Mouse (Mus musculus): Measurements from ENCODE around the gene Ccsap.

Gene Ccsap

DNA sequence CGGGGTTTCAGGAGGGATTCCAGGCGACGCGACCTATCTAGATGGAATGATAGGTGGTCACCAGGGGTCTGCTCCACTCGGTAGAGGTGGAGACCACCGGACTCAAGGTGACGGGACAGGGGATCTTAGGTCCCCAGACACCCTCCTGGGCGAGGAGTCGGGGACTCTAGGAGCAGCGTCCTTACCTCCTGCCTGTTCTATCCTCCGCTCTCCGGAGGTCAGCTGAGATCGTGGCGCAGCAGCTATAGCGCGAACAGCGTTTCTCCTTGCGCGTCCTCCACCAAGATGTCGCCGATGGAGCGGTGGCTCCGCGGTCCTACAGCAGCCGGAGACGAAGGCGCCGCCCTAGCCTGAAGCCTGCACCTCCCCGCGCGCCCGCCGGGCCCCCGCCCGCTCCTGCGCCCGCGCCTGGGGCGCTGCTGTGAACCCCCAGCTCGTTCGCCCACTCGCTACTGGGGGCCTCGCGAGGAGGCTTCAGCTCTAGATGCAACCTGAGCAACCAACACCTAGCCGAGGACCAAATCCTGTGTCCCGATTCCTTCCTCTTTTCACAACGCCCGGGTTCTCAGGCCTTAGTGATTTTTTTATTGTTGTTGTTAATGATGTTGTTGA is at the start of gene Ccsap:
Gene Ccsap (minus strand): TSS at position 562 of the 612 bp plus-strand sequence.
- 1% methylated on average over 48 of the region's 48 CpGs for WGBS

DNA sequence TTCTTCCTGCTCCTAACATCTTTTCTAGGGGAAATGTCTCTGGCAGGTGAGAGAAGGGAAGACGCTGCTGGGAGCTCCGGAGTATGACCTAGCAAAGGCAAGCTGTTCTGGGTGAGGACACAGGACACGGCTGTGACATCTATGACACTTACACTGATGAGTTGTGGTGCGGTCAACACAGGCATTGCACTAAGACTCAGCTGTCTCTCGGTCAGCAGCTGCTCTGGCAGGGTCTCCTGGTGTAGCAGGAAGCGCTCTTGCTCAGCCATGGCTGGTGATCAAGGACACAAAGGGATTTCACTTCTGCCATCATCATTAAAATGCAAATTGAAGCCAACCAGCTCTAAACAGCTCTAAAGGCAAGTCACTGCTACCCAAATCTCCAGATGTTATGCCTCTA is 47.6 kb upstream of the Ccsap start:
- WGBS = 73% methylated on average over 6 of the region's 6 CpGs

DNA sequence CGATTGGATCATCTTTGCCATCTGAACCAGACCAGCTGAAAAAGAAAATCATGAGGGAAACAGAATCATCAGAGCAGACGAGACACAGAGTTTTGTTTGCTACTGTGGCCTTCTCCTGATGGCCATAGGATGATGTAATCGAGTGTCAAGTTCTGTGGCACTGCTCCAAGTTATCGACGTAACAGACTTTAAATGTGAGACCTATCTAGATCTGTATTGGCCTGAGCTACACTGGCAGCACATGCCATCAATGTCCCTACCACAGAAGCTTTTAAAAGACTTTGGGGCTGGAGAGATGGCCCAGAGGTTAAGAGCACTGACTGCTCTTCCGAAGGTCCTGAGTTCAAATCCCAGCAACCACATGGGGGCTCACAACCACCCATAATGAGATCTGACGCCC is 42.6 kb upstream of the Ccsap start:
- WGBS = 84% methylated on average over 7 of the region's 7 CpGs

DNA sequence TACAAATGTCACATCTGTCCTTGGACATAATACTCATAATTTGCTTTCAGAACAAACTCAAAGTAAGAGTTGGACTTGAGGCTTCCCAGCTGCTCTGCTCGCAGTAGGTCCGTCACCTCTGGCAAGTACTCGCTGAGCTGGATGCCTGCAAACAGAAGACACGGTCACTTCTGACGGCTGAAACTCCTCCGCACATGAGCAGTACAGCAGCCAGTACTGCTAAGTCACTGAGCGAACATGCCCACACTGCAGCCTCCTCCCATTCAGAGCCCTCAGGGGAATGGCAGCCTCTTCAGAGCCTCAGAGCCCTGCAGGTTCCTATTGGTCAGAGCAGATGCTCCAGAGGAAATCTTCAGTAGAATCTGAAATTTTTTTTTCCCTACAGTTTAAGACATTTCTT is 39.4 kb upstream of the Ccsap start:
- 67% methylated on average over 7 of the region's 7 CpGs for WGBS

DNA sequence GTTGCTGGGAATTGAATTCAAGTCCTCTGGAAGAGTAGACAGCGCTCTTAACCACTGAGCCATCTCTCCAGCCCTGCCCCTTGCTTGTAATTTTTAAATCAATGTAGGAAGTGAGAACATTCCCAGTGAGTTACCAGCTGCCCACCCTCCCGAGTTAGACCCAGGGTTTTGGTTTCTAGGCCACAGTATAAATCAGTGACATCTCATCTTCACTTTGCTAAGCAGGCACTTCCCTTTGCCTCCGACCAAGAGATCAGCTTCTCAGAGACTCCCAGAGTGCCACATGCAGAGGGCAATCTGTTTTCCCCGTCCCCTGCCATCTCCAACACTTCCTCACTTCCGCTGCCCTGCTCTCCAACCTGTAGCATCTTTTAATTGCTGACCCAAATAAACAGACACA is 38.6 kb upstream of the Ccsap start:
- 70% methylated on average over 5 of the region's 5 CpGs for WGBS

DNA sequence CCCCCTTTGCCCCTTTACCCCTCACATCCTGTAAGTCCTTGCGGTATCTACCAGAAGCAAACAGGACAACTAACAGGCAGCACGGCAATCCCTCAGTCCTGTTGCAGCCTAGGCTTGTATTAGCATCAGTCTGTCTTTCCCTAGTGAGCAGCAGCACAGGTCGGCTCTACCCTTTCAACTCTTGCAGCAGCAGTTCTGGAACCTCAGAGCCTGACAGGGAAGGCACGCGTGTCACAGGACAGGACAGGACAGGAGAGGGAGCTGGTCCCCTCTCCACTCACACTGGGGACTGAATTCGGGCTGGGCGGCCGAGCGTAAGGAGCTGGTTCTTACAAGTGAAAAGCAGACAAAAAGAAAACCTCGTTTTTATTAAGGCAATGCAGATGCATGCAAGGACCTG is 36.8 kb upstream of the Ccsap start:
- 64% methylated on average over 10 of the region's 10 CpGs for WGBS

DNA sequence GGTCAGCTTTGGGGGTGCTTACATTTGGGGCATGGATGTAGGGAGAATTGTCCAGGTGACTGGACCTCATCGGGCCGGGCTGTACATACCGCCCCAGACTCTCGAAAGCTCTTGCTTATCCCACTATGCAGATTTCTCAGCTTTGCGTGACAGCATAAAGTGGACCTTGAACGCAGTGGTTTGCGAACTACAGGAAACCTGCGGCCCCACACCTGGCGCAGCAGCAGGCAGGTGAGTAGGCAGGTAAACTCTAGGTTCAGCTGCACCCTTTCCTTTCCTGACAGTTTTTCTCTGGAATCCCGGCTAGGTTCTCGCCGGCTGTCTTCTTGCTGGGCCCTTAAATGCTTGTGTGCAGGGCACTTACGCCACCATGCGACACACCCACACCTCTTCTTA is 36.4 kb upstream of the Ccsap start:
- 71% methylated on average over 14 of the region's 14 CpGs for WGBS

DNA sequence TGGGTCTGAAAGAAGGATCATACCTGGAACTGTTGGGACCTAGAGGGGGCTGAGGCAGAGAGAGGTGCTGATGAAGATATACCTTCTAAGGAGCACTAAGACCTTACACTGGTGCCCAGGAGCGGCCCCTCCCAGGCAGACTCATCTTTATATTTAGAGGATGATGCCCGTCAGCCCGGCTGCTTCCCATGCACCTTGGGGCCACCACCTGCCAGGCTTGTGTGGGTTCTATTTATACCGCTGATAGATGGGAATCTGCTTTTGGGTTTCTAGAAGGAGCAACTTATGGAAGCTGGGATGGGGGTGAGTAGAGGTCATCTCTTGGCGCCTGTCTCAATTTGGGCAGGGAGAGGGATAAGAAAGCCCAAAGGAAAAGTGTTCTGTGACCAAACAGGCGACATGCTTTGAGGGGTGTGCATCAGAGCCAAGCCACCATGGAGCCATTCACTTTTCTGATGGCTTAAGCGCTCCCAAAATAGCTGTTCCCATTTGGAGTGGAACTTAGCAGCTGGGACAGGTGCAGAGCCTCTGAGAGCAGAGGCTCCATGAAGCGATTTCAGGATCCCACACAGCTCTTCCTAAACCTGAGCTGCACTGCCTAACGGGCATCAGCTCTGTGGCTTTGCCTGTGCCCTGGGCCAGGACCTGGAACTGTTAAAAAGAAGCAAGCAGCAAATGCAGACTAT is 35.8 kb upstream of the Ccsap start:
- 55% methylated on average over 9 of the region's 9 CpGs for WGBS

DNA sequence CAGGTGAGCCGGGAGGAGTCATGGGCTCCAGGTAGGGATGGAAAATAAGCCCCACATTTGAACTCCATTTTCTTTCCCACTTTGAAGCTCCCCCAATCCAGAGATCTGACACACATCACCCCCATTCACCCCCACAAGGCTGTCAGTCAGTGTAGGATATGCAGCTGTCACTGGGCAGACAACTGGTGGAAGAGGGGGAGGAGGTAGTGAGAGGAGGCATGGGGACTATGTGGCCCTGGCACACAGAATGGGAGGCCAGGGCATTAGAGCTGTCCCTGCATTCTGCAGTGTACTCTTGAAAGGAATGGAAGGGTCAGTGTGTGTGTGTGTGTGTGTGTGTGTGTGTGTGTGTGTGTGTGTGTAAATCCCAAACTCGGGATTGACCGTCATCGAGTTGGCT is 35.2 kb upstream of the Ccsap start:
- 71% methylated on average over 4 of the region's 4 CpGs for WGBS

DNA sequence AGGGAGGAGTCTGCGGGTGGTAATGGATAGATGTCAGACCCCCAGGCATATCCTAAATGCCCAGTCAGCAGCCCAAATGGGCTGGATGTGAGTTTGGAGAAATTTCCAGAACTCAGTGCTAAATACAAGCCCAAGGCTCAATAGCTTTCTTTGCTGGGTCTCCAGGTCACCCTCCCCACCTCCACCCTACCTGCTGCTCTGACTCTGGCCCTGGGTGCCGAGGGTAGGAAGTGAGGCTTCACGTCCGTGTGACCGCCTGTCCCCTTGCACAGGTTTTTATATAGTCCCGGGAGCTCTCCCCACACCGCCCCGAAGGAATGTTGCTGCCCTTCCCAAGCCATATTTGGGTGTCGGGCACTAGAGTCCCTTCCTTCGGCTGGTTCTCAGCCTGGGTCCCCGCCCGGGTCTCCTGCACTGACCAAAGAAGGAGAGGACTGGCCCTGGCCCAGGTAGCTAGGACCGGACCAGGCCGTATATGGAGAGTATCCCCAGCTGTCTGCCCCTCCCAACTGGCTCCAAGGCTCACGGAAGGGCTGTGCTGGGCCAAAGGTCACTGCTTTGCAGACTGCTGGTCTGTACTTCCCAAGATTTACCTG is 34.6 kb upstream of the Ccsap start, which contains the start of gene Acta1:
Gene Acta1 (minus strand): TSS at position 250 of the 596 bp plus-strand sequence.
- WGBS = 50% methylated on average over 15 of the region's 15 CpGs

DNA sequence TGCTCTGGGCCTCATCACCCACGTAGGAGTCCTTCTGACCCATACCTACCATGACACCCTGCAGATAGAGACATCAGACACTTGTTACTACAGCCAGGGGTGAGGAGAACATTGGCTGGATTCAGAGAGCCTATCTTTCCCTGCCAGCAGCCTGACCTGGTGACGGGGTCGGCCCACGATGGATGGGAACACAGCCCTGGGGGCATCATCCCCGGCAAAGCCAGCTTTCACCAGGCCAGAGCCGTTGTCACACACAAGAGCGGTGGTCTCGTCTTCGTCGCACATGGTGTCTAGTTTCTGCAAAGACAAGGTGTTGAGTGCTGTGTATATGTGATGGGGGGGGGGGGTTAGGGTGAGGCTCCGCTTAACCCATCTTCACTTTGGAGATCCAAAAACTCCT is 33.4 kb upstream of the Ccsap start:
- WGBS = 85% methylated on average over 11 of the region's 11 CpGs

DNA sequence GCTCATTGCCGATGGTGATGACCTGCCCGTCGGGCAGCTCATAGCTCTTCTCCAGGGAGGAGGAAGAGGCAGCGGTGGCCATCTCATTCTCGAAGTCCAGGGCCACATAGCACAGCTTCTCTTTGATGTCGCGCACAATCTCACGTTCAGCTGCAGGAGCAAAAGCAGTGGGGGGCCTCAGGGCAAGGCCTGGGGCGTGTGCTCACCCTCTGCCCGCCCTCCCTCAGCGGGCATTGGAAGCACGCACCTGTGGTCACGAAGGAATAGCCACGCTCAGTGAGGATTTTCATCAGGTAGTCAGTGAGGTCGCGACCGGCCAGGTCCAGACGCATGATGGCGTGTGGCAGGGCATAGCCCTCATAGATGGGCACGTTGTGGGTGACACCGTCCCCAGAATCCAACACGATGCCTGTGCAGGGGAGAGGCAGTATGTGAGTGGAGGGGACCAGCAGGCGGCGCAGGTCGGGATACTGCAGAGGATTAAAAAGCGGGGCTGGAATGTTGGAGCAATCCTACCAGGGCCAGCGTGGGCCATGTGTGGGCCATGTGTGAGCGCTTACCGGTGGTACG is 32.7 kb upstream of the Ccsap start:
- WGBS = 13% methylated on average over 30 of the region's 30 CpGs

DNA sequence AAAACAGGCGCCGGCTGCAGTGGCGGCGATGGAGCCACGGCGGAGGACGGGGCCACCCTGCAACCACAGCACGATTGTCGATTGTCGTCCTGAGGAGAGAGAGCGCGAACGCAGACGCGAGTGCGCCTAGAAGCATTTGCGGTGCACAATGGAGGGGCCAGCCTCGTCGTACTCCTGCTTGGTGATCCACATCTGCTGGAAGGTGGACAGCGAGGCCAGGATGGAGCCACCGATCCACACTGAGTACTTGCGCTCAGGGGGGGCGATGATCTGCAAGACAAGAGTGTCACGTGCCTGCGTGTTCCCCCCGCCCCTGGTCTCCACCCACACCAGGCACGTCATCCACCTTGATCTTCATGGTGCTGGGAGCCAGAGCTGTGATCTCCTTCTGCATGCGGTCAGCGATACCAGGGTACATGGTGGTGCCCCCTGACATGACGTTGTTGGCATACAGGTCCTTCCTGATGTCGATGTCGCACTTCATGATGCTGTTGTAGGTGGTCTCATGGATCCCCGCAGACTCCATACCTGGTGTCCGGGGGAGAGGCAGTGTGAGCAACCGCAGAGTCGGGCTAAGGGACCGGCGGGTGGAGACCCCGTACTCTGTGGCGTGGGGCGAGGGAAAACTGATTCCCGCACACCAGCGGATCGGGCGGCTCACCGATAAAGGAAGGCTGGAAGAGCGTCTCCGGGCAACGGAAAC is 32.0 kb upstream of the Ccsap start:
- WGBS = 2% methylated on average over 49 of the region's 49 CpGs

DNA sequence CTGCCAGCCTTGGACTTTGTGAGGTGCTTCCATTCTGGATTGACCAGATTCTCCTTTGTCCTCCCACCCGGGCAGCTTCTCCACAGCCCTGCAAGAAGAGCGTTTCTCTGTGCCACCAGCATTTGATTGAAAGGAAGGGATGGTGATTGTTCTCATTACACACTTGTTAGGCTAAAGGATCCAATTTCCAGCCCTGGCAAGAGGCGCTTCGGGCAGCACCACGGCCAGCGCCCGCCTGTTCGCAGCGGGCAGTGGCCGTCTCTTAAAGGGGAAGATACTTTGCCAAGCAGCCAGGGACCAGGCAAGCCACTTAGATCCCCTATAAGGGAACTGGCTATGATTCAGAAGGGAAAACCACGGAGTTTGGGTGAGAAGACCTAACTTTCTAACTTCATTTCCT is 31.3 kb upstream of the Ccsap start:
- WGBS = 4% methylated on average over 11 of the region's 11 CpGs

DNA sequence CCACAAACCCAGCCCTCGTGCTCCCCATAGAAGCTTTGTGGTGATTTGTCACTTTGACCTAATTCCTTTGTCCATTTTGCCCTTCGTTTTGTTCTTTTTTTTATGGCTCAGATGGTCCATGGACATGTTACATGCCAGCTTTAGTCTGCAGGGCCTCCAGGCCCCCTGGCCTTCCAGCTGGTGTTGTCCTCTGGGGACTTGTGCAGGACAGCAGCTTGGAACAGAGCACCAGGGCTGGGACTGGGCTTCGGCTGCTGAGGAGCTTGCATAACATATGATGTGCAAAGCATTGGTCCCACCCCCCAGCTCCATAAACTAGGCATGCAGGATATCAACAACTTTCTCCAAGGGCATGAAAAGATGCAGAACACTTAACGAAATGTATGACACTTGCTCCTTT is 29.8 kb upstream of the Ccsap start:
- WGBS = 73% methylated on average over 4 of the region's 4 CpGs

DNA sequence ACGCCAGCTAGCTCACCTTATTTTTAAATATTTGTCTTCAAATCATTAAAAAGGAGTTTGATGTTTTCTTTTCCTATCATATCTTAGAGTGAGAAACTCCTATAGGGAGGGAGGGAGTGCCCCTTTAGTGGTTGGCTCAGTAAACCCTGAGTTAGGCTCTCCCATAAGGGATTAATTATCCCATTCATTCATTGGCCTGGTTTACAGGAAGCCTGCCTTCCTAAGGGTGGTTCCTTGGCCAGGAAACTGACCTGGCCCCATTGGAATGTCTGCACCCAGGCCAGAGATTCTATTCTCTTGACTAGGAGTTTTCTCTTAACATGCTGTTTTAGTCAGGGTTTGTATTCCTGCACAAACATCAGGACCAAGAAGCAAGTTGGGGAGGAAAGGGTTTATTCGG is 27.9 kb upstream of the Ccsap start:
- WGBS = 82% methylated on average over 2 of the region's 2 CpGs

DNA sequence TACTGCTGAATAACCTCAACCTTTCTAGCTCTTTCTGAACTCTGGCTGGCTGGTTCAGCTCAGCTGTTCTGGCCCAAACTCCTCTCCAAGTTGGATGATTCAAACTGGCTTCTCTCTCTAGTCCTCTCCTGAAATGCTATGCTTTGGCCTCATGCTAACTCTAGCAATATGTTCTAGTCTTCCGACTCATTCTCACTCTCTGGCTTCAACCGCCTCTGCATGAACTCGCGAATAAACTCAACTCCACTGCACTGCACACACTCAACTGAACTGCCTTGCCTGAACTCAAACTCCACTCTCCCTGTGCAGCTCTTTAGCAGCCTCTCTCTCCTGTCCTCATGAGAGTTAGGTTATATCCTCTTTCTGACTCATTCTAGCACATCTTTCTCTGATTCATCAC is 27.2 kb upstream of the Ccsap start:
- WGBS = 43% methylated on average over 4 of the region's 4 CpGs

DNA sequence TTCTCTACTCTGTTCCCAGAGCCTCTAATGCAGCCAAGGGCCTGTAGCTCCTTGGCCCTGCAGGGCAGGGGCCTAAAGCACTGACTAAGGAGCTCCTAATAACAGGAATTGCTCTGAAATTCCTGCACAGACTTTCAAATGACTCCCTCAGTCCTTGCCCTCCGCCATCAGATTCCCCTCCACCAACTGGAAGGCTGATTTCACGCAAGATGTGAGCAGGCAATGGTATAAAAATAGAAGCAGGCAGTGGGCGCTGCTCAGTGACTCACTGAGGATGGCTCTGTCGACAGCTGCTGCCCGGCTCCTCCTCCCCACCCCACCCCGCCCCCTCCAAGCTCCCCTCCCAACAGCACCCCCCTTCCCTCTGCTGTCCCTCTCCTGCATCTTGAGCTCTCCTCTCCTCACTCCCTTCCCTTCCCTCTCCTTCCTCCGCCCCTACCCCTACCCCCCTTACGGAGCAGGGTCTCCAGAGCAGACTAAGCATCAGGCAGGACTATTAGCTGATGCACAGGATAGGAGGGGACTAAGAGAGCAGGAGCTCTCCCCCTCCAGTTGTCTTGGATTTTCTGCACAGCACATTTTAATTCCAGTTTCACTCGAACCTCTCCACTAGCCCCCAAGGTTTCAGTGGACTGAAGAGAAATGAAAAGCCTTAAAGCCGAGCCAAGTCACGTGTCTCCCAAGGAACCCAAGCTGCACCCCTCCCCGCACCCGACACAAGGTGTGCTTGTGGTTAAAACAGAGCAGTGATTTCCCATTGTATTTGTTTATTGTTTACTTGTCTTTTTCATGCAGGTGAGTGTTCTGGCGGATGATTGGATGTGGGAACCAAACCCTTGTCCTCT is 24.9 kb upstream of the Ccsap start:
- 5% methylated on average over 14 of the region's 14 CpGs for WGBS

DNA sequence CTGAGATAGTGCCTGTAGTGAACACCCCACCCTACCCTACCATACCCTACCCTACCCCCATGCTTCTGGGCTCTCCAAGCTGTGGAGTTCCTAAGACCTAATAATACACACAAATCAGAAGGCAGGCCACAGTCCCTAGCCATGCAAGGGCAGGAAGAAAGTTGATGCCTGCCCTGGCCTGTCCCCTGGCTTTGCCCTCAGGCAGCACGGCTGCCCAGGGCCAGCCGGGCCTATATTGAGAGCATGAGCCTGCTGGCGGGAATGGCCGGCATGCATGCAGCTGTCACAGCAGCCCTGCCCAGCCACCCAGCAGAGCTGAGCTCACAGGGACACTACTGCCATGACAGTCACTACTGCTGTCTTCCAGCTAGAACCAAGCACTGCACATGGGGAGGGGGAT is 23.1 kb upstream of the Ccsap start:
- WGBS = 51% methylated on average over 4 of the region's 4 CpGs

DNA sequence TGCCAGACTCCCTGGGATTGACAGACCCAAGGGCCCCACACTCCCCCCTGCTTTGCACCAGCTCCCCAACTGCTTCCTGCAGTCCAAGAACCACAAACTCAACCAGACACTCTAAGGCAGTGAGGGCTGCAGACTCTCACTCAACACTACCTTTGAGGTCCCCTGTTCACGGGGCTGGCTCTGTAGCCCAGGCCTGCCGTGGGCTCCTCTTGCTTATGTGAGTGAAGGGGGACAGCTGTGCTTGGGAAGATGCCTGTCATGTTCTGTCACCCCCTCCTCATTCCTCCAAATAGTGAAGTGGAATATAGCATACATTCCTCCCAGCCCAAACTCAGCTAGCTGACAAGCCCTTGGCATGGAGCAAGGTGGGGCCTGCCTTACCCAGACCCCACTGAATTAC is 22.4 kb upstream of the Ccsap start:
- WGBS = 71% methylated on average over 2 of the region's 2 CpGs

DNA sequence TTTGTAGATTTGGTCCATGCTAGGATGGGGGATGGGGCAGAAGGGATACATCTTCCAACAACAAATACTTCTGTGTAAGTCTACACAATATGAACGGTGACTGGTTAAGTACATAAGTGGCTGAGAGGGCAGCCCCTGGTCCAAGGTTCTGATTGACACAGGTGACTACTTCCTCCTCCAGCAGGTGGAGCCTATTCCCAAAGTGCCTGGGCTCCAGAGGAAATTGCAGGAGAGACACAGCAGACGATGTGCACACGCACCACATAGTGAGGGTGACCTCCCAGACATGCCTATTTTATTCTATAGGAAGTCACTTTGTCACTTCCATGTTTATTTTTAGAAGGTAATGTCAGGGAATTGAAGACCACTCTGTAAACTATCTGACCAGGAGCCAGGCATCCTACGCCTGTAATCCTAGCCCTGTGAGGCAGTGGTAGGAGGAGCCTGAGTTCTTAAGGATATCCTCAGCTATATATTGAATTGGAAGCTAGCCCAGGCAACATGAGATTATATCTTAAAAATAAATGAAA is 20.9 kb upstream of the Ccsap start:
- 33% methylated on average over 4 of the region's 4 CpGs for WGBS

Data from cerebral cortex, adult 2 months (tissue).